Mouse (Mus musculus) lung, adult 10 weeks (tissue): ENCODE data around the gene Vmn2r26. TPM values are rescaled to one million over a fixed set of nuclear protein-coding genes. Genes with fewer than 3 reads are reported as not detected.

ENCODE experiments used
- polyA plus RNA-seq: library from polyadenylated mRNA; stranded (reverse); fragments of 350-450 nt; fragmentation: Illumina TruSeq; extraction: RNeasy Lipid Tissue Mini Kit (QIAGEN cat#74804); gene quantifications from one replicate; pipeline ENCODE4 v1.2.3, GENCODE M21; 2014; ENCODE audit warnings: low read depth, low replicate concordance; ENCODE audit not compliant: insufficient read depth

Vmn2r26 gene
- not detected for polyA plus RNA-seq

GRCm38 (mm10) chr6:124024268-124024667 is at the start of gene Vmn2r26:
Vmn2r26 (plus strand) TSS chr6:124024568.

Other genes starting within 250 kb of the Vmn2r26 start
- gene Vmn2r24, start 245.7 kb upstream of the Vmn2r26 start, polyA plus RNA-seq, result not detected
- not detected for gene Vmn2r25, start 171.1 kb upstream of the Vmn2r26 start, polyA plus RNA-seq
- gene Vmn2r27, start 207.3 kb downstream of the Vmn2r26 start, polyA plus RNA-seq, result not detected